ENCODE assay signal across 8 mouse cellular contexts in the genomic region with DNA sequence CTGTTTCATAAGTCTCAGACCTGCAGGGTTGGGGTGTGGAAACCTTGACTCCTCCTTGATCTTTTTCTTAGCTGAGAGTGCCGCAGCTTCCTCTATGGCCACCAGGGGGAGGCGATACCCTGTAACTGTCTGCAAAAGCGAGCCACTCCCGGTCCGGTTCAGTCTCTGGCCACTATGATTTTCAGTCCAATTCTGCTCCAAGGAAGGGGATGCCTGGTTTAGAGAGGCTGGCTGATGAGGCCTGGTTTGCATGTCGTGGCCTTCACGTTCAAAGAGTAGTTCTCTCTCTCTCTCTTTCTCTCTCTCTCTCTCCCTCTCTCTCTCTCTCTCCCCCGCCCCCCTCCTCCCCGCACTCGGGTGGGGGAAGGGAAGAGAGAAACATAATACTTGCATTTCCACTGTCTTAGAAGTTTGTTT.
DNase-seq lines count a peak whose midpoint lies in the region; ATAC-seq and TF ChIP-seq lines count a peak whose summit lies in the region.

No protein-coding gene starts in this region.

- H3K36me3 ChIP-seq in embryonic facial prominence, embryonic 15.5 days: no peaks in the 10 kb centered on the region
- H3K36me3 ChIP-seq in limb, embryonic 14.5 days (ENCODE audit: control insufficient read depth, insufficient read depth, low read length): no peaks in the 10 kb centered on the region
- H3K36me3 ChIP-seq in midbrain, embryonic 16.5 days (ENCODE audit: control insufficient read depth, insufficient read depth, low read length): no peaks in the 10 kb centered on the region
- no peaks in the 10 kb centered on the region for H3K36me3 ChIP-seq in spleen, adult 2 months (ENCODE audit: control insufficient read depth, insufficient read depth, low read length)

- under 1% methylated on average over 10 of the region's 10 CpGs for WGBS in bone marrow, adult 2 months
- 0% methylated on average over 10 of the region's 10 CpGs for WGBS in embryonic facial prominence, embryonic 15.5 days
- 3% methylated on average over 8 of the region's 10 CpGs for WGBS in limb, embryonic 14.5 days
- 3% methylated on average over 9 of the region's 10 CpGs for WGBS in midbrain, embryonic 16.5 days
- under 1% methylated on average over 9 of the region's 10 CpGs for WGBS in spleen, adult 2 months

- TF ChIP-seq POLR2A in bone marrow, adult 2 months (IDR thresholded peaks at IDR 0.05; ENCODE audit: borderline replicate concordance, control insufficient read depth, low read depth, low read length): no peak
- TF ChIP-seq POLR2A in limb, embryonic 14.5 days (IDR thresholded peaks at IDR 0.05; ENCODE audit: borderline replicate concordance, extremely low read depth, insufficient read depth, insufficient read length): no peak
- TF ChIP-seq POLR2A in spleen, adult 2 months (IDR thresholded peaks at IDR 0.05; ENCODE audit: low read depth, low read length): no peak

- ATAC-seq in embryonic facial prominence, embryonic 15.5 days (ENCODE audit: insufficient number of reproducible peaks, low FRiP score, low TSS enrichment, low read depth): peak; percentile 71
- peak; percentile 86 for ATAC-seq in limb, embryonic 14.5 days (ENCODE audit: low FRiP score, low read depth)
- ATAC-seq in midbrain, embryonic 16.5 days: peak; percentile 86

- DNase-seq in A20 (ENCODE audit: low read depth, low spot score): peak; percentile 68
- peak; percentile 63 to 69 for DNase-seq in heart, adult 9 months (ENCODE audit: low spot score in 2 of 2)
- peak; percentile 93 for DNase-seq in kidney, adult 9 months
- DNase-seq in limb, embryonic 14.5 days (ENCODE audit: low spot score): peak; percentile 81
- peak; percentile 40 to 55 for DNase-seq in spleen, adult 2 months (ENCODE audit: low read depth in 1 of 2, low spot score in 2 of 2)

- no peak overlapping the region for H3K27ac ChIP-seq in bone marrow, adult 2 months (ENCODE audit: control insufficient read depth, insufficient read depth, low read depth, low read length, poor library complexity)
- H3K27ac ChIP-seq in embryonic facial prominence, embryonic 15.5 days (replicated peaks): peak overlapping the region; percentile 71
- H3K27ac ChIP-seq in limb, embryonic 14.5 days (replicated peaks; ENCODE audit: low read depth, low read length): 0 out of 2 replicates have a peak overlapping the region, but pooled peaks have one; percentile 9
- no peak overlapping the region for H3K27ac ChIP-seq in midbrain, embryonic 16.5 days (ENCODE audit: low read length)
- H3K27ac ChIP-seq in spleen, adult 2 months (ENCODE audit: insufficient read depth, low read length): no peak overlapping the region

- no peaks in the 10 kb centered on the region for H3K27me3 ChIP-seq in embryonic facial prominence, embryonic 15.5 days
- no peaks in the 10 kb centered on the region for H3K27me3 ChIP-seq in limb, embryonic 14.5 days (ENCODE audit: control insufficient read depth, insufficient read depth, low read length)
- H3K27me3 ChIP-seq in midbrain, embryonic 16.5 days (ENCODE audit: control insufficient read depth, insufficient read depth, low read depth, low read length): no peaks in the 10 kb centered on the region
- H3K27me3 ChIP-seq in spleen, adult 2 months (ENCODE audit: control insufficient read depth, insufficient read depth, low read length): no peaks in the 10 kb centered on the region

- peak overlapping the region; percentile 65 for H3K4me2 ChIP-seq in embryonic facial prominence, embryonic 15.5 days (replicated peaks)
- H3K4me2 ChIP-seq in limb, embryonic 14.5 days (replicated peaks; ENCODE audit: low read depth, low read length, severe bottlenecking): peak overlapping the region; percentile 53
- peak overlapping the region; percentile 71 for H3K4me2 ChIP-seq in midbrain, embryonic 16.5 days (ENCODE audit: low read length)

- H3K4me3 ChIP-seq in bone marrow, adult 2 months (replicated peaks; ENCODE audit: control insufficient read depth, low read depth, low read length): peak overlapping the region; percentile 56
- peak overlapping the region; percentile 40 for H3K4me3 ChIP-seq in embryonic facial prominence, embryonic 15.5 days (replicated peaks)
- peak overlapping the region; percentile 27 for H3K4me3 ChIP-seq in limb, embryonic 14.5 days (replicated peaks; ENCODE audit: low read length)
- peak overlapping the region; percentile 37 for H3K4me3 ChIP-seq in midbrain, embryonic 16.5 days (ENCODE audit: low read depth, low read length)
- peak overlapping the region; percentile 55 for H3K4me3 ChIP-seq in spleen, adult 2 months (ENCODE audit: extremely low read depth, insufficient read depth, insufficient read length)

- no peaks in the 10 kb centered on the region for H3K9me3 ChIP-seq in embryonic facial prominence, embryonic 15.5 days (replicated peaks)
- no peaks in the 10 kb centered on the region for H3K9me3 ChIP-seq in limb, embryonic 14.5 days (ENCODE audit: control insufficient read depth, low read length)
- no peaks in the 10 kb centered on the region for H3K9me3 ChIP-seq in midbrain, embryonic 16.5 days (replicated peaks; ENCODE audit: control insufficient read depth, low read length, poor library complexity, severe bottlenecking)

- H3K9ac ChIP-seq in embryonic facial prominence, embryonic 15.5 days: peak overlapping the region; percentile 26; the same call in 1 of the 2 replicates
- peak overlapping the region; percentile 36 for H3K9ac ChIP-seq in limb, embryonic 14.5 days (ENCODE audit: low read depth, low read length, severe bottlenecking)
- H3K9ac ChIP-seq in midbrain, embryonic 16.5 days (ENCODE audit: low read depth, low read length): peak overlapping the region; percentile 56

- TF ChIP-seq CTCF in bone marrow, adult 2 months (IDR thresholded peaks at IDR 0.05; ENCODE audit: control insufficient read depth, insufficient read depth, low read length): peak; percentile 78
- peak; percentile 75; the same call in 1 of the 2 replicates for TF ChIP-seq CTCF in spleen, adult 2 months (IDR thresholded peaks at IDR 0.05; ENCODE audit: extremely low read depth, insufficient read depth, insufficient read length, insufficient replicate concordance)

- H3K4me1 ChIP-seq in bone marrow, adult 2 months (ENCODE audit: control insufficient read depth, insufficient read depth, low read length): peaks cover 3% of the 10 kb centered on the region; the same call in 1 of the 2 replicates
- H3K4me1 ChIP-seq in embryonic facial prominence, embryonic 15.5 days: peaks cover 21% of the 10 kb centered on the region
- H3K4me1 ChIP-seq in limb, embryonic 14.5 days (ENCODE audit: control insufficient read depth, insufficient read depth, low read length): peaks cover 20% of the 10 kb centered on the region
- peaks cover 7% of the 10 kb centered on the region for H3K4me1 ChIP-seq in midbrain, embryonic 16.5 days (ENCODE audit: control insufficient read depth, insufficient read depth, low read length)
- H3K4me1 ChIP-seq in spleen, adult 2 months (ENCODE audit: control insufficient read depth, insufficient read depth, insufficient read length): no peaks in the 10 kb centered on the region

Comparison
In these comparisons a context has a peak if more than half of its experiments do, and no peak if none do; other contexts are left out.
1. H3K27ac ChIP-seq: peak in embryonic facial prominence, embryonic 15.5 days (single experiment) and limb, embryonic 14.5 days (single experiment); none in bone marrow, adult 2 months (single experiment), midbrain, embryonic 16.5 days (single experiment) and spleen, adult 2 months (single experiment).
2. Peak in every context shown above with its lines, with median percentiles within 50 percentile points of each other: DNase-seq, H3K4me3 ChIP-seq, ATAC-seq, H3K4me2 ChIP-seq and H3K9ac ChIP-seq.